Mouse (Mus musculus): ENCODE data around the gene Kansl2. TPM values are rescaled to one million over a fixed set of nuclear protein-coding genes. Genes with fewer than 3 reads are reported as not detected.

Kansl2 gene
- total RNA-seq, 1 experiment from 2014 or later: 57.1 TPM

DNA sequence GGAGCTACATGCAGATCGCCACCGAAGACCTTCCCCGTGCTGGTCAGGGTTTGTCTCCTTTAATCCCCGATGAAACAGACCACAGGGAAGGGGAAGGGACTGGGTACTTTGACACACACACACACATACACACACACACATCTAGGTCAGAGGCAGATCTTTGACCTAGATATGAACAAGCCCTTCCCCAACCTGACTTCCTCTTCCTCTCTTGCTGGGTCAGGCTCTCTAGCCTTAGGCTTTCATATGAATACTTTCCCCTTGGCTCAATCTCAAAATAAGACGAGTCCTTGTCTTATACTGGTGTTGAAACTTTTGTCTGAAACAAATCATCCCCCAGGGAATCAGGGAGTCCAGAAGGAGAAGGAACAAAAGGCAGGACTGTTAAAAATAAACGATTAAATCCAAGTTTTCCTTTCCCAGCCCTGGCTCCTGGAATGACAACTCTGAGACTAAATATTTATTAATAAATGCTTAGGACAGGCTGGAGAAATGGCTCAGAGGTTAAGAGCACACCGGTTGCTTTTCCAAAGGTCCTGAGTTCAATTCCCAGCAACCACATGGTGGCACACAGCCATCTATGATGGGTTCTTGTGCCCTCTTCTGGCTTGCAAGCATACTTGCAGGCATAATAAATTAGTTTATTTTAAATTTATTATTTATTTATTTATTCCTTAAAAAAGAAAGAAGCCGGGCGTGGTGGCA is 27.7 kb downstream of the Kansl2 start:
- ATAC-seq (replicated peaks; ENCODE audit: low read depth, poor library complexity, severe bottlenecking): peak; percentile 61

DNA sequence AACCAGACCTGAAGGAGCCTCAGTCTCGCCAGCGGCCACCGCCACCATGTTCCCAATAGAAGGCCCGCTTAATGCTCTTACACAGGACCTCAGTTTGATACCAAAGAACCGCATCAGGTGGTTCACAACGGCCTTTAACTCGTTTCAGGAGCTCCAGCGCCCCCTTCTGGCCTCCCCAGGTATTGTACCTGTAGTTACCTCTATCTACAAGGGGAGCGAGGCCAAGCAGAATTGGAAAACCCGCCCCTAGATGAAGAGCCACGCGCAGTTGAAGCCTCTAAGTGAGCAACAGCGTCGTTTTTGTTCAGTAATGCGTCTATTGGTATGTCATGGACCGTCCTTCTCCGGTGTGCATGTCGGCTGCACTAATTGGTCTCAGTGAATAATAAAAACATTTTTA is 29.6 kb downstream of the Kansl2 start:
- ATAC-seq (replicated peaks; ENCODE audit: low read depth, poor library complexity, severe bottlenecking): peak; percentile 77

DNA sequence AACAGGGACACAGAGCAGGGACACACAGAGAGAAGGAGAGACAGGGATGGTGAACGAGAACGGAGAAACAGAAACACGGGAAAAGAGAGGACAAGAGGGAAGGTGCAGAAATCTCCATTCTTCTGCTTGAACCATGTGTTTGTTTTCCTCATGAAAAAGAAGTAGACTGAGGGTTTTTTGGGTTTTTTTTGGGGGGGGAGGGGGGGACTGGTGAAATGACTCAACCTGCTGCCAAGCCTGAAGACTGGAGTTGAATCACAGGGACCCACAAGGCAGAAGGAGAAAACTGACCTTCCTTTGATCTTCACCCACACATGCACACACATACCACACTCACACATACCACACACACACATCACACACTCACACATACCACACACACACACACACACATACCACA is 30.7 kb downstream of the Kansl2 start:
- no peak for ATAC-seq (replicated peaks; ENCODE audit: low read depth, poor library complexity, severe bottlenecking)

GRCm38 (mm10) chr15:98497631-98498030 is 36.4 kb downstream of the Kansl2 start:
- ATAC-seq (replicated peaks; ENCODE audit: low read depth, poor library complexity, severe bottlenecking): no peak

GRCm38 (mm10) chr15:98492102-98492501 is 42.0 kb downstream of the Kansl2 start, which contains the start of gene Olfr279:
TSS of gene Olfr279 (plus strand) at chr15:98492402.
- ATAC-seq (replicated peaks; ENCODE audit: low read depth, poor library complexity, severe bottlenecking): no peak

DNA sequence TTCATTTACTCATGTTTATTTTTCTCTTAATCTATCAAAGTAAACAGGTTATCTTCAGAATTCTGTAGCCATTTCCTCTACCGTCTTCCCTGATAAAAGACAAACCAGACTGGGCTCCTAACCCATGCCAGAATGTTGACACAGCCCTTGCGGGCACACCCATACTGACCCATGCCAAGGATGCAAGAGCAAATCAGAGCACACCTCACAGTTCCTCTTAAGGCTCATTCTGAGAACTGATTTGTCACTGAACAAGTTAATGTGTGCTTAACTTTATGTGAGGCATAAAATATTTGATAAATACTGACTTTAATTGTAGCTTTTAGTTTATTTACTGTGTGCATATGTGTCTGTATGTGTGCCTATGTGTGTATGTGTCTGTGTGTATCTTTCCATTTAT is 42.7 kb downstream of the Kansl2 start:
- ATAC-seq (replicated peaks; ENCODE audit: low read depth, poor library complexity, severe bottlenecking): no peak

- peak; percentile 66 for ATAC-seq (replicated peaks; ENCODE audit: low read depth, poor library complexity, severe bottlenecking)
Observed at GRCm38 (mm10) chr15:98486433-98487021, 47.5 kb downstream of the Kansl2 start.

DNA sequence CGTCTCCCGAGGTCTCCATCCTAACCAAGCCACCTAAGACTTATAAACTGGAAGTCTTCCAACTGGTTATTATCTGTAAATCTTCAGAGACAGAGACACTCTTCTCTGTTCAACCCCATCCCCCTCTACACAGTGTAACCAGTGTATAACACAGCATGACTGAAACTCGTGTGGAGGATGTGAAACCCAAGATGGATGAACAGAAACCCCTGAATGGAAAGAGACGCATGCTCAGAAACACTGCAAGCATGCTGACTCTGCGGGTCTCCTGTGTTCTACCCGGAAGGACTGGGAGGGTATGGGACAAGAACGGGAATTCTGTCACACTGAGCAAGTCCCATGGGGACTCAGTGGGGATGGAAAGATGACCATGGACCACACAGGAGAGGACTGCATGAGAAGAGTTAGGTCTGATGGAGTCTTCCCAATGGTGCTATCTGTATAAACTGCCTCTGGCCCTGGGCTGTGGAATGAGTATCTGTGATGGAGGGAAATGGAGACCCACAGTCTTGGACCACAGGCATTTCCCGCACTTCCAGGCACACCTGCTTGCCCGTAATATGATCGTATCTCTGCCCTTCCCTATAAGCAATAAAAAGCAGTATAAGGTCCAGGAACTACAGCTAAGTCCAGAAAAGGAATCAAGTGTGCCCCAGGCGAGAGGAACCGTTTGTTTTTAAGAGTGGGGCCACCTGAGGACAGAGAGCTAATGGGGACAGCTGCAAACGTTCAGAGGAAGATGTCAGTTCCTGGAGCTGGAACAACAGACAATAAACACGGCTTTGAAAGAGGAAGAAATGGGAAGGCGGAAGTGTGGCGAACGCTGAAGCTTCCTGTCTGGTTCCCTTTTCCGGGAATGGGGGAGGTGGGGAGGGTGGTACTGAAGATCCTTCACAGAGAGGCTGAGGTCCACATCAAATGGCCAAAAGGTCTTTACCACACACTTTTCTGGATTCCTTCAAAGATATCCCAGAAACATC is 49.9 kb downstream of the Kansl2 start:
- peak; percentile 76 for ATAC-seq (replicated peaks; ENCODE audit: low read depth, poor library complexity, severe bottlenecking)

DNA sequence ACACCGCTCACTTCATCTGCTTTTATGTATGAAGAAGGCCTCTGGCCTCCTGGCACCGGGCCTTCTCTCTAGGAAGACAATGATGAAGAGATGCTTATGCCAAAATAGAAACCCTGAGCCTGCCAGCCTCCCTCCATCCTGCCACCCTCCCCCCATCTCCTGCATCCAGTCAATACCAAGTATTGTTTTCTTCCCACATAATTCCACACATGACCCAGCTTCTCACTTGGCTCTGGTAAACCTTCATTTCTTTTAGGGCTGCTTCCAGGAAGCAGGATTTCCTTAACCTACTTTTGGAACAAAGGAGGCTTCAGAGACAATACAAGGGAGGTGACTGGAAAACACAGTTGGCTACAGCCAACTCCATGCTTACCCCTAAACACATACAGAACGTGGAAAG is 51.4 kb downstream of the Kansl2 start, which contains the start of gene Lalba:
Lalba (minus strand) TSS at position 21 of the 400 bp plus-strand sequence.
- ATAC-seq (replicated peaks; ENCODE audit: low read depth, poor library complexity, severe bottlenecking): no peak

GRCm38 (mm10) chr15:98479568-98480102 is 54.4 kb downstream of the Kansl2 start:
- no peak for ATAC-seq (replicated peaks; ENCODE audit: low read depth, poor library complexity, severe bottlenecking)

- ATAC-seq (replicated peaks; ENCODE audit: low read depth, poor library complexity, severe bottlenecking): no peak
Observed at GRCm38 (mm10) chr15:98476281-98476680, 57.8 kb downstream of the Kansl2 start.

GRCm38 (mm10) chr15:98475382-98475781 is 58.7 kb downstream of the Kansl2 start:
- peak; percentile 69 for ATAC-seq (replicated peaks; ENCODE audit: low read depth, poor library complexity, severe bottlenecking)

DNA sequence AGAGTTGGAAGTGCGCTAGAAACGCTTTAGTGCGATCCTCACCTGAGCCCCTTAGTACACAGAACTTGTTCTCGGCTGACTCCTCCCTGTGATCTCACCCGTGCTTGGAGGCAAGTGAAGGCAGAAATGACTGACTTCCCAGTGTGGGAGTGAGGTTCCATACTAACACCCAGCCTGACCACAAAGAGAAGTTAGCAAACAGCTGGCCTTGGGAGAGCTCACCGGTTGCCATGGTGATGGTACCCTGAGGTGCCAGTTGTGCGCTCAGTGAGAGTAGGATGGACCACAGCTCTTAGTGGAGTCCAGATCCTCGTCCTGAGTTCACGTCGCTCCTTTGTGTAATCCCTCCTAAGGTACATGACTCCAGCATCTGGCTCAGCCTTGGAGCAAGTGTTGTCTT is 59.1 kb downstream of the Kansl2 start:
- ATAC-seq (replicated peaks; ENCODE audit: low read depth, poor library complexity, severe bottlenecking): no peak

- ATAC-seq (replicated peaks; ENCODE audit: low read depth, poor library complexity, severe bottlenecking): no peak
Observed at GRCm38 (mm10) chr15:98471539-98471938, 62.5 kb downstream of the Kansl2 start.

- ATAC-seq (replicated peaks; ENCODE audit: low read depth, poor library complexity, severe bottlenecking): no peak
Observed at GRCm38 (mm10) chr15:98469596-98469995, 64.5 kb downstream of the Kansl2 start, which contains the start of gene OR5BS1P. TSS of gene OR5BS1P (plus strand) at chr15:98469896.

Other genes with a start within 250 kb of the Kansl2 start
- not detected in 2 replicates for gene Zfp641, start 238.1 kb downstream of the Kansl2 start, total RNA-seq (2017)
- gene Olfr285, start 216.9 kb downstream of the Kansl2 start, total RNA-seq (2017): not detected in 2 replicates
- gene Olfr284, start 193.3 kb downstream of the Kansl2 start, total RNA-seq (2017): not detected in 2 replicates
- gene Olfr283, start 153.3 kb downstream of the Kansl2 start, total RNA-seq (2017): not detected in 2 replicates
- gene Olfr282, start 103.0 kb downstream of the Kansl2 start, total RNA-seq (2017): not detected in 2 replicates
- not detected in 2 replicates for gene Olfr281, start 81.7 kb downstream of the Kansl2 start, total RNA-seq (2017)
- gene OR5BS1P, start 64.4 kb downstream of the Kansl2 start, total RNA-seq (2017): not detected in 2 replicates
- gene Lalba, start 51.5 kb downstream of the Kansl2 start, total RNA-seq (2017): not detected in 2 replicates
- not detected in 2 replicates for gene Olfr279, start 41.9 kb downstream of the Kansl2 start, total RNA-seq (2017)
- 52.6 and 74.4 TPM in 2 replicates for gene Ccnt1, start 36.7 kb upstream of the Kansl2 start, total RNA-seq (2017)
- not detected in 2 replicates for gene 4930415O20Rik, start 36.7 kb upstream of the Kansl2 start, total RNA-seq (2017)
- 23.4 and 32.4 TPM in 2 replicates for gene Adcy6, start 75.8 kb upstream of the Kansl2 start, total RNA-seq (2017)
- not detected in 2 replicates for gene Cacnb3, start 96.6 kb upstream of the Kansl2 start, total RNA-seq (2017)
- gene Ddx23, start 128.6 kb upstream of the Kansl2 start, total RNA-seq (2017): 84.4 and 114 TPM in 2 replicates
- 0.23 TPM in 1 of 2 replicates, not detected in the other for gene Rnd1, start 143.2 kb upstream of the Kansl2 start, total RNA-seq (2017)
- gene Ccdc65, start 173.9 kb upstream of the Kansl2 start, total RNA-seq (2017): not detected in 2 replicates
- gene Fkbp11, start 193.9 kb upstream of the Kansl2 start, total RNA-seq (2017): 16.9 and 21.6 TPM in 2 replicates
- gene Arf3, start 228.9 kb upstream of the Kansl2 start, total RNA-seq (2017): 27.0 and 32.8 TPM in 2 replicates
- 0.64 TPM in 1 of 2 replicates, not detected in the other for gene Wnt10b, start 243.9 kb upstream of the Kansl2 start, total RNA-seq (2017)

Data from common myeloid progenitor, adult 5-6 weeks (primary cell).